Mouse (Mus musculus): ENCODE measurements around the gene Abraxas1.
A peak's percentile ranks its signal among the peaks of the same experiment; 100 is the strongest.

Gene Abraxas1

DNA sequence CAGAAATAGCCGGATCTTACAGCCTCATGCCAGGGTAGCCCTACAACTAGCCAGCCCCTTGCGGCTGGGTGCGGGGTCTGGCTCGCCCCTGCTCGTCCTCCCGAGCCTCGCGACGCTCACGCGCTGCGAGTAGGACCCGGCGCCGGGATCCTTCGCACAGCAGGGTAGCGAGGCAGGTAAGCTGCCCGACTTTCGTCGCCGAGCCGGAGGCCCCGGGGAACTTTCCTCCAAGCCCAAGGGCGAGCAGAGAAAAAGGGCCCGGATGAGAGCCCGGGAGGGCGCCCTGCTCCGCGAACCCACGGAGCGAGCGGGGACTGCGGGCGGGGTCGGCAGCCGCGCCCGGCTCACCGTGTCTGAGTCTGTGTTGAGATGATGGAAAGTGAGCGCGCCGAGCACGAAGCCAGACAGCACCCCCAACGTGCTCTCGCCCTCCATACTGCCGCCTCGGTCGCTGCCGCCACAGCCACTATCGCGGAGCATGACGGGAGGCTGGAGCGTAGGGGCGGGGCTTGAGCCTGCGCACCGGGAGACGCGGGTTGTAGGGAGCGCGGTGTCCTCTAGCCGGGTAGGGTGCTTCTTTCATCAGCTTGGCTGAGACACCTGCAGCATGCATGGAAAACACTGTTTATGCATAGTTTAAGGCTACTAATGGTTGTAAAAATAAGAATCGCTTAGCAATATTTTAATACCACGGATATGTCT lies at the start of gene Abraxas1:
Gene Abraxas1 (minus strand): TSS at position 483 of the 702 bp plus-strand sequence.
- peak; percentile 90 for DNase-seq (ENCODE audit: low read depth)

GRCm38 (mm10) chr5:100869197-100869895 lies 48.6 kb upstream of the Abraxas1 start:
- peak; percentile 44 for DNase-seq (ENCODE audit: low read depth)

DNA sequence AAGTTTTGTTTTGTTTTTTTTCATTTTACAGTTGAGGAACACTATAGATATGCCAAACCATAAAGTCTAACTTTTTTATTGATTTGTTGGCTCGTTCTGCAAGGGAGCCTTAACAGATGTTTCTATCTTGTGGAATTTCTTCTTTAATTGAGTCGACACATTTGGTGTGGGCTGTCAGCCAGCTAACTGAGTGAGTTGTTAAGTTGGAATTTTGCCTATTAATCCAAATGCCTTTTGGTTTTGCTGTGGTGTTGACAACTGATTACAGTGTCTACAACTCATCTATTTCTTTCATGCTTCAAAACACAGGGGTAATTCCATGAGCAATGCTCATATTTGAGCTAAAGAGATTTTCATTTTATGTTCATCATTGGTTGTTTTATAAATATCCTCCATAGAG lies 45.4 kb upstream of the Abraxas1 start:
- peak; percentile 78 for DNase-seq (ENCODE audit: low read depth)

DNA sequence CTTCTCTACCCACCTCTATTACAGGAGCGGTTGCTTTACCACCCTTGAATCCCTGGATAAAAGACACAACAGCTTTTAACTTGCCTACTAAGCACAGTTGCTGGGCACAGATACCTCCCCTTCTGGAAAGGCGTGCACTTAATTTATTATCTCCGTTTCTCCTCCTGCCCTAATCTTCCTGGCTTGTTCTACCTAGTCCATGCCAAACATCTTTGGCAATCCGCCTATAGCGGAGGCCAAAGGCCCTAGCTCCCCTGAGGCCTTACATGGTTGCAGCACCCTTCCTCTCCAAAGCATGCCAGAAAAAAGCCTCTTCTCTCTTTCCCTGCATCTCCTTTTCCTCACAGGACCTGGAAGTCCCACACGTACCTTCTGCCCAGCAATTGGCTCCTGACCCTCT lies 43.7 kb upstream of the Abraxas1 start:
- no peak for DNase-seq (ENCODE audit: low read depth)

GRCm38 (mm10) chr5:100863091-100863490 lies 42.3 kb upstream of the Abraxas1 start:
- DNase-seq (ENCODE audit: low read depth): no peak

DNA sequence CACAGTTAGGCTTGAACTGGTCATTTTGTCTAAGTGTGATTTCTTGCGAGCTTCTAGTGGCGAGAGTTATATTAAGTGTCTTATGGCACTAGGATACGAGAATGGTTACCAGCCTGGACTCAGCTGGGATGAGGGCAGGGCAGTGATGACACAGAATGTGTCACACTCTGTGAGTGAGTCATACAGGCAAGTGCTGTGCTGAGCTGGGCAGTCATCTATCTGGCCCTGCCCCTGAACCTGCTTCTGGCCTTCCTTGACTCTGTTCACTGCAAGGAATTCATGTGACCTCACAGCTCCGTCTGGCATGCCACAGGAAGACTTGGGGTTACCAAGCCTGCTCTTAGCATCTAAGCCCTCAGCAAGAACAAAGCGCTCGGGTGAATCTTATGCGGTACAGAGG lies 41.0 kb upstream of the Abraxas1 start:
- DNase-seq (ENCODE audit: low read depth): peak; percentile 58

- no peak for DNase-seq (ENCODE audit: low read depth)
Measured at GRCm38 (mm10) chr5:100861140-100861539, 40.4 kb upstream of the Abraxas1 start.

DNA sequence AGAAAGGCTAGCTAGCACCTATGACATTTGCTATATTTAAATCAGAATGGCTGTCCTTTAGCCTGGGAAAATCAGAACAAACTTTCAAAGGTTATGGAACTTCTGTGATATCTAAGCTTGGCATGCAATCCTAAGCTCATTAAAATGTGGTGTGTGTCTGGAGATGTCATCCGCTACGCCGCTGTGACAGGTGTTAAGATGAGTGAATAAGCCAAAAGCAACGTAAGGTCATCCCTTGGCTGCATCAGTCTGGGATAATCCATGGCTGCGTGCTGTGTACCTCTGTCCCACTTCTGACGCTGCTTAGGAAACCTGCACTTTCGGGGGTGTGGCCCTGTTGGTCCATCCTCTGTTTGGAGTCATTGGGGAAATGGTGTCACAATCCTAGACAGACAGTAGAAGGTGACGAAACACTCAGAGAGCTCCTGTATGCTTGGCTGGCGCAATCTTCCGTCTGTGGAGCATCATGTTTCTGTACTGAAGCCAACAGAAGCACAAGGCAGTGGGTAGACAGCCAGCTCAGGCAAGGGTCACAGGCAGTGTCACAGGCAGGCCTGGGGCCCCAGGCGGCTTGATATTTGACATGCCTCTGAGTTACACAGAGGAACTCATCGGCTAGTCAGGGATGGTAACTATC lies 39.8 kb upstream of the Abraxas1 start:
- DNase-seq (ENCODE audit: low read depth): peak; percentile 69

- DNase-seq (ENCODE audit: low read depth): no peak
Measured at GRCm38 (mm10) chr5:100856552-100856951, 35.8 kb upstream of the Abraxas1 start.

DNA sequence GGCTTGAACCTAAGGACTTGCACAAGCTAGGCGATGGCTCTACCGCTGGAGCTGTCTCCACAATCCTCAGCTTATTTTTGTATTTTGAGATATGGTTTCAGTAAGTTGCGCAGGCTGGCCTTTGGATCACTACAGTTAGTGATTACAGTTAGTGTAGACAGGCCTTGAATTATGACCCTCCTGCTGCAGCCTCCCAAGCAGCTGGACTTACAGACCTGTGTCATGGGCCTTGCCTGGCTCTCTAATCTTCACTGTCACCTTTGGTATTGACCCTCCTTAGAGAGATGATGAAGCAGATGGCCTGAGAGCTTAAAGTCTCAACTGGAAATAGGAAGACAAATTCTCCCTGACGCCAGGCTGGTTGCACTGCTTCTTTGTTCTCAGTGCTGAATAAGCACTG lies 33.2 kb upstream of the Abraxas1 start:
- no peak for DNase-seq (ENCODE audit: low read depth)

DNA sequence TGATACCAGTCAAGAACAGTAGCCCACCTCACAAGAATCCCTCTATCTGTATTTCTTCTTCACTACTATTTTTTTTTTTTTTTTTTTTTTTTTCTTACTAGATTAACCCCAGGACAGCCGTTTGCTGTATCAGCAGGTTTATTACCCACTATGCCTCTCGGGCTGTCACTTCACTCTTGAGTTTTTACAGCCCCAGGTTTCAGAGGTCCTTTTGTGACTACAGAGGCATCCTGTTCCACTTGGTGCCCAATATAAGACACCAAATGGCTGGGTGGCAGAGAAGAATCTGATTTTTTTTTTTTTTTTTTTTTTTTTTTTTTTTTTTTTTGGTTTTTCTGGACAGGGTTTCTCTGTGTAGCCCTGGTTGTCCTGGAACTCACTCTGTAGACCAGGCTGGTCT lies 26.4 kb upstream of the Abraxas1 start:
- no peak for DNase-seq (ENCODE audit: low read depth)

- no peak for DNase-seq (ENCODE audit: low read depth)
Measured at GRCm38 (mm10) chr5:100846599-100846920, 25.8 kb upstream of the Abraxas1 start.

- DNase-seq (ENCODE audit: low read depth): peak; percentile 77
Measured at GRCm38 (mm10) chr5:100845848-100846598, 25.3 kb upstream of the Abraxas1 start.

GRCm38 (mm10) chr5:100845485-100845847 lies 24.7 kb upstream of the Abraxas1 start, which contains the start of gene Gpat3:
Gene Gpat3, plus strand, starts transcription at chr5:100845713.
- DNase-seq (ENCODE audit: low read depth): no peak

DNA sequence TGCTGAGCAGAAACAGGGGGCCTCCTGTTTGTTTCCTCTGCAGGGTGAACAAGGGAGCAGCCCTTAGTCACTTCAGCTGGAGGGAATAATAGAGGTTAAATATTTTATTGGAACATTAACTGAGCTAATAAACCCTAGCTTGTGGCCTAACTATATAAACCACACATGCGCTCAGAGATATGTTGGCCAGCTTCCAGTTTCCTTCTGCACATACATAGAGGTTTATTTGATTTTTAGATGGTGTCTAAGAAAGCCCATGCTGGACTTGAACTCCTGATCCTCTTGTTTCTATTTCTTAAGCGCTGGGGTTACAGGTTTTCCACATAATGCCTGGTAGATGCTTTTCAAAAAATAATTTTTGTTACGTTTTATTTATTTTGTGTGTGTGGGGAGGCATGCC lies 23.7 kb upstream of the Abraxas1 start:
- no peak for DNase-seq (ENCODE audit: low read depth)

- no peak for DNase-seq (ENCODE audit: low read depth)
Measured at GRCm38 (mm10) chr5:100837907-100838306, 17.1 kb upstream of the Abraxas1 start.

- DNase-seq (ENCODE audit: low read depth): peak; percentile 21
Measured at GRCm38 (mm10) chr5:100835862-100836538, 15.2 kb upstream of the Abraxas1 start.

GRCm38 (mm10) chr5:100833841-100834240 lies 13.1 kb upstream of the Abraxas1 start:
- no peak for DNase-seq (ENCODE audit: low read depth)

GRCm38 (mm10) chr5:100832680-100833079 lies 11.9 kb upstream of the Abraxas1 start:
- DNase-seq (ENCODE audit: low read depth): no peak

DNA sequence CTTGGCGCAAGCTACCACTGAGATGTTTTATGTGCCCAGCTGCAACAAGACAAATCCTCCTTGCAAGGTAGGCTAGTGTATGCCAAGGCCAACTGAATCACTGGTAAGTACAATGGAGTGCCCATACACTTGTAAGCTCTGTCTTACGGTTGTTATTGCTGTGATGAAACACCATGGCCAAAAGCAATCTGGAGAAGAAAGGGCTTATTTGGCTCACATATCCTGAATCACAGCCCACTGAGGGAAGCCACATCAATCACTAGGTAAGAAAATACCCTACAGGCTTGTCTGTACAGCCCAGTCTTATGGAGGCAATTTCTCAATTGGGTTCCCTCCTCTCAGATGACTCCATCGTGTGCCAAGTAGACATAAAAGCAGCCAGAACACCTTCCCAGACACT lies 7.9 kb upstream of the Abraxas1 start:
- no peak for DNase-seq (ENCODE audit: low read depth)

GRCm38 (mm10) chr5:100826531-100826930 lies 5.8 kb upstream of the Abraxas1 start:
- no peak for DNase-seq (ENCODE audit: low read depth)

DNA sequence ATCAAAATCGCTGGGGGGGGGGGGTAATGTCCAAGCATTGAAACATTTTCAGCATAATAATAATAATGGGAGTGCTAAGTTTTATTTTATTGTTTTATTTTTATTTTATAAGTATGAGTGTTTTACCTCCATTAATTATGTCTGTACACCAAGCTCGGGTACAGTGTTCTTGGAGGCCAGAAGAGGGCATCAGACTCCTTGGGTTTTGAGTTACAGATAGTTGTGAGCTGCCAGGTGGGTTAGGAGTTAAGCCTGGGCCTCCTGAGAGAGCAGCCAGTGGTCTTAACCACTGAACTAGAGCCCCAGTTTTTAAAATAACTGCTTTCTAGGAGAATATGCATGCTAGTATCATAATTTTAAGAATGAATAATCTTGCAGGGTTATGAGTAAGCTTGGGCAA lies 5.2 kb upstream of the Abraxas1 start:
- peak; percentile 58 for DNase-seq (ENCODE audit: low read depth)

Measured in NIH3T3 (cell line).